Mouse (Mus musculus) CD8-positive naive resting alpha-beta T cell, adult 2 months (primary cell): ENCODE measurements around the gene Gm21118.
"Not testable (repeated sequence)": the region's sequence is repeated elsewhere in the genome, so short reads cannot be mapped to it uniquely, and the experiment has no call there.

Experiments used
- DNase-seq, 2 experiments: peaks; one replicate each; pipeline ENCODE4 v3.0.0; 2022; ENCODE audit warnings: low read depth in 2 of 2, low spot score in 2 of 2

Gene Gm21118

DNA sequence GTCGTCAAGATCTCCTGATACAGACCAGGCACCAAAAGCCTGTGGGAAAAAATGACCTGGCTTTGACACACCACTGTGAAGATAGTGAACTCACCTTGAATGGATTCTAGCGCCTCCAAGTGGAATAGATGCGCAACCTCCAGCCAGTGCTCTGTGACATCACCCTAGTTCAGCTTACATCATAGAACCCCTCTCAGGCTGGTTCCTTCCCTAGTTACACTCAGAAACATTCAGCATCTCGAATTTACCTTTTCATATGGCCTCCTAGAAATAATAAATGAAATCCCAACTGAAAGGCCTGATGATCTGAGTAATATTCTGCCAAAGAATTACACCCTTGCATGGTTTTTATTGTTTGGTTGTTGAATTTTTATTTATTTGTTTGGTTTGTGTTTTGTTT, at the start of gene Gm21118:
Gene Gm21118, minus strand, starts transcription at position 101 of the 400 bp plus-strand sequence.
- not testable (repeated sequence) for DNase-seq

DNA sequence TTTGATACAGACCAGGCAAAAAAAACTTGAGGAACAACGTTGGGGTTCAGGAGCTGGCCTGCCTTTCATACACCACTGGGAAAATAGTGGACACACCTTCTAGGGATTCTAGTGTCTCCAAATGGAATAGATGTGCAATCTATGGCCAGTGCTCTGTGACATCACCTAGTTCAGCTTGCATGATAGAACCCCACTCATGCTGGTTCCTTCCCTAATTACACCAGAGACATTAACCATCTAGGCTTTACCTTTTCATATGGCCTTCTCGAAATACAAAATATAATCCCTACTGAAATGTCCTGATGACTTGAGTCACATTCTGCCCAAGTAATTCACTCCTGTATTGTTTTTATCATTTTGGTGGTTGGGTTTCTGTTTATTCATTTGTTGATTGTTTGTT, 29.7 kb upstream of the Gm21118 start, which contains the start of the genes Gm29423 and Gm29644:
Gene Gm29423, minus strand, starts transcription at position 101 of the 400 bp plus-strand sequence.
Gene Gm29644, minus strand, starts transcription at position 157 of the 400 bp plus-strand sequence.
- not testable (repeated sequence) for DNase-seq
